Mouse (Mus musculus) left cerebral cortex, postnatal 4 days (tissue): Measurements from ENCODE around the gene Clic6. TPM values are rescaled to one million over a fixed set of nuclear protein-coding genes. Genes with fewer than 3 reads are reported as not detected.

ENCODE experiments used
- DNase-seq: peaks from one replicate; pipeline ENCODE4 v3.0.0-alpha.2; 2022
- intact Hi-C: fragments of 180-260 bp; cut with DNase I; formaldehyde crosslinking; loops from one replicate; pipeline ENCODE4 v1.15.1; 2025
- total RNA-seq, 2 experiments: library from RNA; stranded (reverse); gene quantifications; 2 replicates each; pipeline ENCODE4 v1.2.3; 2021

The Clic6 gene
- 1 to 10 TPM in 1 of 2 experiments, under 1 TPM in 1; 0.44 to 1.1 TPM for total RNA-seq

DNA sequence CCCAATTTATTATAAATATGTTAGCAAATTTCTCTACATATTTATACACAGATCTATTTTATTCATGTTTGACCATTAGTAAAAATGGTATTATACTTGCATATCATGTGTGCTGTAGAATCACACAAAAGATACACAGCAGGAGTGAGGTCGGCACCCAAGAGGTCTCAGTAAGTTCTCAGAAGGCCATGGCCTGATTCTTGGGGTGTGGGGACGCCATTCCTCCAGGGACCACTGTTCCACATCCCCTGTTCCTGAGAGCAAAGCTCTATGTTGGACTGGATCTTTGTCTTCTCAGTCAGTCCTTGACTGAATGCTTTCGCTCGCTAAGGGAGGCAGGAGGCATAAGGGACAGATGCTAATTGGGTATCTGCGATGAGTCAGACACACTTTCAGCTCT lies at the start of gene Clic6:
TSS of gene Clic6 (plus strand) at position 301 of the 400 bp plus-strand sequence.
- no peak for DNase-seq
- intact Hi-C loops: no loop called here

DNA sequence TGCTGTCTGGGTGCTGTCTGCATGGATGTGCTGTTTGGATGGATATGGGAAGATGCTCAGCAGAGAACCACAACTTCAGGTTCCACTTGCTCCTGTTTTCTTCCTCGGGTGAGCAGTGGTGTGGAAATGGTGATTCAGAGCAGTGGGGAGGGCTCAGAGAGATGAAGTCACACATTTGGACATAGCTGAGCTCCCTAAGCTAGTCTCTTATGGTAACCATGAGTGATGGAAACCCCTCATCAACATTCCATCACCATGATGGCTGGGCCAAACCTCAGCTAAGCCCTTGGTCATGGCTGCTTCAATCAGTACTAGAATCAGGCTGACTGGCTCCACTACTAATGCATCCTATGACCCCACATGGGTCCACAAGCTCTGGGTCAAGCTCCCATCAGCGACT lies 45.8 kb upstream of the Clic6 start:
- intact Hi-C loops: no loop called here
- no peak for DNase-seq

DNA sequence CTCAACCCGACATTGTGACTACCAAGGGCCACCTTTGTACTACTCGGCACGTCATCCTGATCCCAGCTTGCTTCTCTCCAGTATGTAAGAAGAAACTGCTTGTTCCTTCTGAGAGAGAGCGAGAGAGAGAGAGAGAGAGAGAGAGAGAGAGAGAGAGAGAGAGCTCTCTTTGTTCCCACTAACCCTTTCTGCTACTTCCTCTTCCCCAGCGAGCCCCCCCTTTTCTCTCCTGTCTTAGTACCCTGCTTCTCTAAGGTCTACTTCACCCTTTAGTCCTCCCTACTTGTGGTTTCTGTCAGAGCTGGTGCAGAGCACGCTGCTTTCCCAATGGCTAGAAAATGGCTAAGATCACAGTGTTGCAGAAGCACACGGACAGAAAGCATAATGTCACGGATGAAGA lies 45.3 kb upstream of the Clic6 start:
- DNase-seq: no peak
- intact Hi-C loops: no loop called here

DNA sequence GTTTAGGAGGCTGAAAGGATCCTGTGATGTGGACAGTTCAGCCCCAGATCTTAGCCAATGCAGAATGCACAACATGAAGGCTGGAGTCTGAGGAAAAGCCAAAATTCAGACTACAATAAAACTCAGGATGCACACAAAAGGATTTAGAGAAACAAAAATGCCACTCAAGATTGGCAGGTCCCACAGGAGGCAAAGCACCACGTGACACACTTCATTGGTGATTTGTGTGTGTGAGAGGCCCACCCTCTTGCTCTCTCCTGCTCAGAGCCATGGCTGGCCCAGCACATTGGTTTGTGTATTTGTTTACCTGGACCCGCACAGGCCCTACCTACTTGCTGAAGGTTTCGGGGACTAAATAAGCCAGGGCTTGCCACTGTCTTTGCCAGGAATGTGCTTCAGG lies 44.3 kb upstream of the Clic6 start:
- intact Hi-C loops: no loop called here

DNA sequence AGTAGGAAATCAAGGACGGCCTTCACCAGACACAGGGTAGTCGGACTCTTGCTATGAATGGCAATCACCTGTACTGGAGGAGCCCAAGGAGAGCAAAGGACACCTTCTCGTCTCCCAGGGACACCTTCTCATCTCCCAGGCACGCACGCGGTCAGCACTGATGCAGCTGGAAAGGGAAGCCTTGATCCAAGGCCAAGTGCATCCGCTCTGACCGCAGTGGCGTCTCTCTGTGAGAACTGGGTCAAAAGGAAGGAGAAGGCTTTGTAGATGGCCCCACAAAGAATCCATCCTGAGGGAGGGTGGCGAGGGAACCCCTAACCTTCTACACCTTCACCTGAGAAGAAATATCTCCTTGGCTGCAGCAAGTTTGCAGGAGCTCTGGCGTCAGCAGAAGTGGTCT lies 43.4 kb upstream of the Clic6 start:
- intact Hi-C loops: no loop called here
- DNase-seq: no peak

More for the DNA sequence above, 44.3 kb upstream of the Clic6 start:
- DNase-seq: no peak

DNA sequence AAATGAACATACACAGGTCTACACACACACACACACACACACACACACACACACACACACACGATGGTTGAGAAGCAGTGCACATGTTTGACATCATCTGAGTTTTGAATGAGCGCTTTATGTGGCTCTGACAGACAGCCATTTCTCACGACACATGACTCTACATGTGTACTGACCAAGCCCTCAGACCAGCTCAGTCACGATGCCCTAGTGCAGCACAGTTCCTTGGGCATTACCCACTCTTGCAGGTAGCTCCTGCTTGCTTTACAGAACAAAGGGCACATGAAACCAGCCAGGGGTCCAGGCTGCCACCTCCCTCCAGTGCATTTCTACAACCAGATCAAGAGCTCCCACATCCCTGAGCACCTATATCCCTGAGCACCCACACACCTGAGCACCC lies 42.6 kb upstream of the Clic6 start:
- no peak for DNase-seq
- intact Hi-C loops: no loop called here

DNA sequence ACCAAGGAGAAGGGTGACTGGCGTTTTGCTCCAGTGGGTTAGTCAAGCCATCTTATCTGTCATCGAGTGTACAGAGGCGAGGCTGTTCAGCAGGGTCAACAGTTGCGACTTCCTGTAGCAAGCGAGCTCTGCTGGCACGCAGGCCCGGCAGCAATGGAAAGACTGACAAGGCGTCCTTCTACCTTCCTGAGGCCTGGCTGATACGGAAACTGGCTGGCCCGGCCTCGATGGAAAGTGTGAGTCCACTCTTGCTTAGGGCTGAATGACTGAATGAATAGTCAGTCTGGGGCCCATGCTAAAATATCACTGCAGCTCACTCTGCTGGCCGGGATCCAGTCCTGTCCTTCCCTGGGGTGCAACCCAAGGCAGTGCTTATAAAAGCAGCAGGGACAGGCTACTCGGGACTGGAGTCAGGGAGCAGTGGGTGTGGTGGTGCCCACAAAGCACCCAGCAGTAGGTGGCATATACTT lies 41.9 kb upstream of the Clic6 start:
- intact Hi-C loops: no loop called here
- no peak for DNase-seq

DNA sequence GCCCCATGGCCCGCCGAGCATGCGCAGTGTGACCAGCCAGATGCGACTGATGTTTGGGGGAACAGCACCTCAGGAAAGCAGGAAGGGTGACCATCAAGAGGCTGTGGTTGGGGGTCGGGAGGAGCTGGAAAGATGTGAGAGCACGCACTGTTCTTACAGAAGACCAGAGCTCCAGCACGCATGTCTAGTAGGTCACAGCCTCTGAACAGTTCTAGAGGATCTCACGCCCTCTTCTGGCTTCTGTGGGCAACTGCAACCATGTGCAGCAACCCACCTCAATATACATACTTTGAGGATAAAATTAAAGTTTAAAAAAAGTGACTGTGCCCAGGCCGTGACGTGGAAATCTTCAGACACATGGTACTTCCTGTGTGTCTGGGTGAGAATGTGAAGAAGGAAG lies 40.2 kb upstream of the Clic6 start:
- DNase-seq: no peak

DNA sequence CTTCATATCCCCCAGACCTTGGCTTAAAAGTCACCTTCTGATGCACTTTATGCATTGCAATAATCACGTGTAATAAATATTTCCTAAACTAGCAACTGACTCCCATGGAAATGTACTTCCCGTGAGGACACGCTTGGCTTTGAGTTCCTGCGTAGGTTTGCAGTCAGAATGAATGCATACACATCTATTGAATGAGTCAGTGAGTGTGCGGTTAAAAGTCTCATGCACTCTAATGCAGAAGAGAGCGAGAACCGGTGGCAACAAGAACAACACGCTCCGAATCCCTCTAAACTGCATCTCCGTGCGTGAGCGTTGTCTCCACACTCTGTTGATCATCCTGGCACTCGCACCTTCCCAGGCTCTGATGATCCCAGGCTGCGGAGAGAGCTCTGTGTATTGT lies 36.5 kb upstream of the Clic6 start:
- intact Hi-C loops: loop anchor here (5.0 kb wide), 1 partner anchor 107 kb away; no protein-coding TSS in a partner anchor
- DNase-seq: no peak

More for the DNA sequence above, 40.2 kb upstream of the Clic6 start:
- intact Hi-C loops: loop anchor here (5.0 kb wide), 1 partner anchor 103 kb away; no protein-coding TSS in a partner anchor

DNA sequence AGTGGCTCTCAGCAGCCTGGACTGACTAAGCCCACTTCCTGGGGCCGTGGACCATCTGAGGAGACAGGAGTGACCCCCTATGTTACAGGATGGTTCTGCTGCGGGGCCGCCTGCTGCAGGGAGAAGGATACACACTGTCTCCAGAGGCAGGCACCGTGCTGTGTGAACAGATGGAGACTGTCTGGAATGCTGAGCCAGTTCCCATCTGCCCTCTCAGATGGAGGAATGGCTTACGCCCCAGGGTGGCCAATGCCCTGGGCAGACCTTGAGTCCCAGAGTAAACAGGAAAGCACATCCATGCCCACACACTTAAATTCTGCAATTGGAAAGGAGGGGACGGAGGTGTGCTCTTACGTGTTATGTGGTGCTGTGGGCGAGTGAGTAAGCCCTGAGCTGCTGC lies 35.2 kb upstream of the Clic6 start:
- DNase-seq: peak; percentile 34
- intact Hi-C loops: loop anchor here (10.0 kb wide), 1 partner anchor 66 kb away; no protein-coding TSS in a partner anchor

DNA sequence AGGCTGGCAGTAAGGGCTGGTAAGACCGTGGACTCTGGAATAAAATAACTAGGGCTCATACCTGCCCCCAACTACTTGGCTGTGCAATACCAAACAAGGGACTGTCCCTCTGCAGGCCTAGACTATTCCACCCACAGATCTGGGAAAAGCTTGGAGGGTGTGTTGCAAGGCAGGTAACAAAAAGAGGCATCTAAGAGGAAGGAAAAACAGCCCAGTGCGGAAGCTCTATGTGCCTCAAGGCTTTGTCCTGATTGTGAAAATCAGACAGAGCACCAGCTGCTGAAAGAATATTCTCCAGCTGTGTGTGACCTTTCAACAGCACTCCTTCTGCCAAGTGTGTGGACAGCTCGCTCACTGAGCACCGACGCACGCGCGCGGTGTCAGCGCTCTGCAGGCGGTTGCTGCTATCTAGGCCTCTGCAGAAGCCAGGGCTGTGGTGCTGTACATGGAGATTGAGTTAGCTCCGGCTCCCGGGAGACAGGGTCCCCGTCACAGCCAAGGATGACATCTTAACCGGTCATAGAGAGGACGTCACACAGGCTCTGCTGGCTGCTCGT lies 33.9 kb upstream of the Clic6 start:
- intact Hi-C loops: loop anchor here (10.0 kb wide), 1 partner anchor 67 kb away; no protein-coding TSS in a partner anchor
- DNase-seq: no peak

DNA sequence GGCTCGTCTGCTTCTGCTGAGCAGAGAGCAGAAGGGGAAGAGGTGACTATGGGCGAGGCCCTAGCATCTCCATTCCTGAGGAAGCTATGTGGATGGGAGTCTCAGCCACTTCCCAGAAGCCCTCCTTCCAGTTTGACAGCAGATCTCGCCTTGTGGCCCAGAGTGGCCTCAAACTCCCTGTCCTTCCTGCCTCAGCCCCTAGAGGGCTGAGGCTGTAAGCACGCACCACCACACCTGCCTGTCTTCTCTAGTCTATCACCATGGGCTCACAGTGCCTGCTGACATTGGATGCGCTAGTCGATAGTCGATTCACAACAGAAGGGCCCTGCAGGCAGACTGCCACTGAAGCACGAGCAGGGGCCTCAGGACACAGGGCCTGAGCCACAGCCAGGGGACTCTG lies 32.9 kb upstream of the Clic6 start:
- DNase-seq: no peak
- intact Hi-C loops: loop anchor here (10.0 kb wide), 1 partner anchor 68 kb away; no protein-coding TSS in a partner anchor

DNA sequence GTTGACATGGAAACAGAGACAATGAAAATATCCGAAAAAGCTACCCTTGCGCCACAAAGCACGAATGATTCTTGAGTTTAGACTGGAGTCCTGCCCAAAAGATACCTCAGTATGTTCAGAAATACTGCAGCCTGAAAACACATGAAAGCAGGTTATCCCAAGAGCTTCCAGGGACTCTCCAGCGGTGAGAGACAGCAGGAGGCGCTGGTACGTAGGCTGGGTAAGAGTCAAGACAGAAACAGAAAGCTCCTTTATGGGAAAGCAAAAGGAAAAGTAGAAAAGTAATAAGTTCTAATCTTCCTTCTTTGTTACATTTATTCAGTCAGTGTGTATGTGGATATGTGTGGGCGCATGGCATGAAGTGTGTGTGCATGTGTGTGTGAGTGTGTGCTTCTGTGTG lies 31.5 kb upstream of the Clic6 start:
- intact Hi-C loops: loop anchor here (10.0 kb wide), 1 partner anchor 69 kb away; no protein-coding TSS in a partner anchor
- no peak for DNase-seq

DNA sequence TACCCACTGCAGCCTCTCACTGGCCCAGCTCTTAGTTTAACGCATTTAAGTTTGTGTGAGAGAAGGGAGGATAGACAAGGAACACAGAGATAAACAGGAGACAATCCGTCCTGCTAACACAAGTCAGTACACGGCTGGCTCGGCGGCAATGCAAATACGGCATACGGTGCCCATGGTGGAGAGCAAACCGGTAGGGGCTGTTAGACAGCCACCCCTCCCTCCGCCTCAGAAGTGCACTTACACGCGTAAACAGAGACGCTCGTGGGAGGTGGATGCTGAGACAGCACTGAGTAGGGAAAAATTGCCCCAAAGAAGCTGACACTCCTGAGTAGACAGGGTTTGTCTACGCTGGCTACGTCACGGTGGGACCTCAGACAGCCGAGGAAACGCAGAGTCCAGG lies 31.0 kb upstream of the Clic6 start:
- intact Hi-C loops: loop anchor here (10.0 kb wide), 1 partner anchor 70 kb away; no protein-coding TSS in a partner anchor

DNA sequence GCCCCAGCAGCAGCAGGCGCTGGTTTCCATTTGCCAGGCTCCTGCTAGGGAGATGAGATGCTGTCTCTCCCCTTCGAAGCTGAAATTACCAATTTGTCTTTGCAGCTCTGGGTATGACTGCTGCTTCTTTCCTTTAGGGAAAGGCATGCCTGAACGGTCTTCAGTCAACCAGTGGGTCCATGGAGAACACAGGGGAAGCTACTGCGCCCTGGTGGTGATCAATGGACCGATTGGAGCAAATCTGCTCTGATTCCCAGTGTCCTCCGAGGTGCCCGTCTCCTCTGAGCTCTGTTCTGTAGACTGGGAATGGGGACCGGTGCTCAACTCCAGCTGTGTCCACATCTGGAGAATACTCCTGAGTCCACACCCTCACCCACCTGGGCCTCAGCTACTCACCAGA lies 30.0 kb upstream of the Clic6 start:
- DNase-seq: peak; percentile 36
- intact Hi-C loops: loop anchor here (10.0 kb wide), 1 partner anchor 71 kb away; no protein-coding TSS in a partner anchor

More for the DNA sequence above, 31.0 kb upstream of the Clic6 start:
- no peak for DNase-seq

DNA sequence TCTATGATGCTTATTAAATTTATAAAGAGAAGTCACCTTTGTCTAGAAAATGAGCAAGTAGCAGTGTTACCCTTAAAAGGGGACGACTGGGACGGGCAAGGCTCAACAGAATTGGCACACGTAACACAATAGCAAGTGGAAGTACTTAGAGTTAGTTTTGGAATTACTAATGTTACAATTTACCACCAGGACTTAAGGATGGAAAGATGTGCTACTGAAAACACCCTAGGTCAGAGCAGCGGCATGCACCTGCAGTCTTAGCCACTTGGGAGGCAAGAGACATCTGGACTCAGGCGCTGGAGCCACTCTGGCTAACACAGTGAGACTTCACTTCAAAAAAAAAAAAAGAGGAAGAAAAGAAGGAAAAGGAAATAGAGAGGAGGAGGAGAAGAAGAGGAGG lies 29.6 kb upstream of the Clic6 start:
- no peak for DNase-seq
- intact Hi-C loops: loop anchor here (10.0 kb wide), 1 partner anchor 71 kb away; no protein-coding TSS in a partner anchor

DNA sequence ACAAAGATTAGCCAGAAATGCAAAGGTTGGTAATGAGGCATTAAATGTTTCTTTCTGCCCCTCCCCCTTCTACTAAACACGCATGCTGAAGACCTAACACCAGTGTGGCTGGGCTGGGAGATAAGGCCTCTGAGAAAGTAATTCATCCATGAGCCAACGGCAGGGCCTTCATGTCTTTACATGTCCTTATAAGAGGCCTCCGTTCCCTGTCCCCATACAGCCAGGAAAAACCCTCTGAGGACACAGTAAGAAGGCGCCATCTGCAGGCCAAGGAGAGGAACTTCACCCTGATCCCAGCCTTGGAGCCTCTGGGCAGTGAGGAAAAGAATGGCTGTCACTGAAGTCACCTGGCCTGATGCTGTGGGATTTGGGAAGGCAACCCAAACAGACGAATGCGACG lies 27.9 kb upstream of the Clic6 start:
- intact Hi-C loops: loop anchor here (10.0 kb wide), 1 partner anchor 73 kb away; no protein-coding TSS in a partner anchor
- DNase-seq: peak; percentile 65

DNA sequence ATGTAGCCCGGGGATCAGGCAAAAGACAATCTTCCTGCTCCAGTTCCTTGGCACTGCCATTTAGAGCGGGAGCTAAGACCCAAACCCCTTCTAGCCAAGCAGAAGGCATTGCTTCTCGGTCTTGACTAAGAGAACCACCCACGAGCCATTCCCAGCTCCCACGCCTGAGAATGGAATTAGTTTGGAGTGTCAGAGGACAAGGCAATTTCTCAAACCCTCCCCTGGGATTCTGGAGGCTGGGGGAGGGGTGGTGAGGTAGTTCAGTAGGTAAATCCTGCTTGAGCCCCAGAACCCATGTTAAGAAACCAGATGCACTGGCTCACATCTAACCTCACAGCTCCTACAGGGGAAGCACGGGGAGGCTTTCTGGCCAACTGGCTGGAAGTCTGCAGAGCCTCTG lies 24.1 kb upstream of the Clic6 start:
- intact Hi-C loops: loop anchor here (5.0 kb wide), 1 partner anchor 124 kb away; no protein-coding TSS in a partner anchor
- DNase-seq: no peak

DNA sequence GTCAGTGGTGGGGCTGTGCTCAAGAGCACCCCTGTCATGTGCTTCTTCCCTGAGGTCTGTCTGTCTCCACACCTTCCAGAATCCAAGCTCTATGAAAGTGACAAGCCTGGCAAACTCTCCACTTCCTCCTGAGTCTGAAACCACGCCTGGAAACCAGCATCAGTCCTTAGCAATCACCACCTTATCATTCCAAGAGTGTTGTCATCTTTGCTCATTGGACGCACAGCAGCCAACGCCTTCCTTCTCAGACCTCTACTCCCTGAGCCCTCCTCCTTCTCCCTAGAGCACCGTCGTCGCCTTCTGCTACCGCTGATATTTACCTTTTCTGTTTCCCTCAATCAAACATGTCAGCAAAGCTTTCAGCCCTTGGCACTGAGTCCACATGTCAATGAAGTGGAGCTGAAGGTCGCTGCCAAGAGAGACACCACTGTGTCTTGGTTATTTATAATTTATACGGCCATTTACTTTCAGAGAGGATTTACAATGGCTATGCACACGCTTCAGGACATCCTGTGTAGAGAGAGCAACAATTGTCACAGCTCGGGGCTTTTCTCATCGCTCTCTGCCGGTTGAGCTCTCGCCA lies 21.1 kb upstream of the Clic6 start:
- DNase-seq: no peak
- intact Hi-C loops: loop anchor here (5.0 kb wide), 1 partner anchor 127 kb away; no protein-coding TSS in a partner anchor

DNA sequence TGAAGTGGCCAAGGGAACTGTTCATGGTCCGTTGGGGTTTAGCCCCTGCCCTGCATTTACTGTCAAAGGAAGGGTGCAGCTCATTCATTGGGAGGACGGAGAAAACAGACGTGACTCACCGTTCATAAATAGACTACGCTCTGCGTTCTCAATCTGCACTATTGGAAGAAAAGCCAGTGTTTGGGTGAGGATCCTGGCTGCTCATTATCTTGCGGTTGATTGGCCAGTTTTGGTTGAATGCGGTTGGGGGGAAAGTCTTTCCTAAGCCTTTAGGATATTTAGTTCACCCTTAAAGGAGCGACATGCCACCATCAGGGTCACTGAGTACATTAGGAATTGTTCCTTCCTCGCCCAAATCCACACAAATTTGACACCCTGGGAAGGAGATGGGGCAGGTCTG lies 20.3 kb upstream of the Clic6 start:
- no peak for DNase-seq
- intact Hi-C loops: no loop called here

DNA sequence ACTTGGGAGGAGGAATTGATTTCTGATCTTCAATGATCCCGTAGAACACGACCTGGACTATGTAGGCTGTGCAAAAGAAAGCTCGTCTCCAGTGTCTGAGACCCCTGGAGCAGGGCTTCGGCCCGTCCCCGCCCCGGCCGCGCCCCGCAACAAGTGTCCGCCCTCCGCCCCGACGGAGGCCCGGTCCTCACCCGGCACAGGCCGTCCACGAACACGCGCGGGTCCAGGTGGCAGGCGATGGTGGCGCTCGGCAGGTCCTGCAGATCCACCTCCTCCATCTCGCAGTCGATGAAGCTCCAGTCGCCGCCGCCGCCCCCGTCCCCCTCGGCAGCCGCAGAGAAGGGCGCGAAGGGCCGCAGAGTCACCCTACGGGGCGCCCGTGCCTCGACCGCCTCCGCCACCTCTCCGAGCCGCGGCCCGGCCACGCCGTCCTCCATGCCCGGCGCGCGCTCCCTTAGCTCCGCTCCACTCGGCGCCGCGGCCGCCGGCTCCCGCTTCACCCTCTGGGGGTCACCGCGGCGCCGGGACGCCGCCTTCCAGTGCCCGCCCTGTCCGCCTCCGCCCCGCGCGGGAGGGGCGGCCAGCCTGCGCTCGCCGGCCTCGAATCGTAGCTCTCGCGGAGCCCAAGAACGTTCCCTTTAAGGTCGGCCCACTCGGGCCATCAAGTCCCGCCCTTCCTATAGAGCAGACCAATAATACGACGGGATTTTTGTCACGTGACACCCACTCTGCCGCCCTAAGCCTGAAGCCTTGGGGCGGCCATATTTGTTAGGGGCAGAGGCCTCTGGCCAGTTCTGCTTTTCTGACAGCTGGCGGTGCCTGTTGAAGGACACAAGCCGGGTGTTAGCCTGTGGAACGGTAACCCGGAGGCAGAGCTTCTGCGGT lies 19.7 kb upstream of the Clic6 start:
- peak; percentile 96 for DNase-seq
- intact Hi-C loops: no loop called here
